Mouse (Mus musculus) bone marrow, adult 2 months (tissue): ENCODE data around the gene Vta1.
A peak's percentile ranks its signal among the peaks of the same experiment; 100 is the strongest.

ENCODE experiments used
- CTCF ChIP-seq: fragments of 200-500 bp; IDR thresholded peaks from 2 replicates; pipeline ENCODE4 v1.5.1; 2011; ENCODE audit warnings: low read length, control low read depth; ENCODE audit not compliant: control insufficient read depth, insufficient read depth
- POLR2A ChIP-seq: fragments of 200-500 bp; IDR thresholded peaks from 2 replicates; pipeline ENCODE4 v1.6.1; 2011; ENCODE audit warnings: low read depth, mild to moderate bottlenecking, control low read depth, low read length, borderline replicate concordance; ENCODE audit not compliant: control insufficient read depth

DNA sequence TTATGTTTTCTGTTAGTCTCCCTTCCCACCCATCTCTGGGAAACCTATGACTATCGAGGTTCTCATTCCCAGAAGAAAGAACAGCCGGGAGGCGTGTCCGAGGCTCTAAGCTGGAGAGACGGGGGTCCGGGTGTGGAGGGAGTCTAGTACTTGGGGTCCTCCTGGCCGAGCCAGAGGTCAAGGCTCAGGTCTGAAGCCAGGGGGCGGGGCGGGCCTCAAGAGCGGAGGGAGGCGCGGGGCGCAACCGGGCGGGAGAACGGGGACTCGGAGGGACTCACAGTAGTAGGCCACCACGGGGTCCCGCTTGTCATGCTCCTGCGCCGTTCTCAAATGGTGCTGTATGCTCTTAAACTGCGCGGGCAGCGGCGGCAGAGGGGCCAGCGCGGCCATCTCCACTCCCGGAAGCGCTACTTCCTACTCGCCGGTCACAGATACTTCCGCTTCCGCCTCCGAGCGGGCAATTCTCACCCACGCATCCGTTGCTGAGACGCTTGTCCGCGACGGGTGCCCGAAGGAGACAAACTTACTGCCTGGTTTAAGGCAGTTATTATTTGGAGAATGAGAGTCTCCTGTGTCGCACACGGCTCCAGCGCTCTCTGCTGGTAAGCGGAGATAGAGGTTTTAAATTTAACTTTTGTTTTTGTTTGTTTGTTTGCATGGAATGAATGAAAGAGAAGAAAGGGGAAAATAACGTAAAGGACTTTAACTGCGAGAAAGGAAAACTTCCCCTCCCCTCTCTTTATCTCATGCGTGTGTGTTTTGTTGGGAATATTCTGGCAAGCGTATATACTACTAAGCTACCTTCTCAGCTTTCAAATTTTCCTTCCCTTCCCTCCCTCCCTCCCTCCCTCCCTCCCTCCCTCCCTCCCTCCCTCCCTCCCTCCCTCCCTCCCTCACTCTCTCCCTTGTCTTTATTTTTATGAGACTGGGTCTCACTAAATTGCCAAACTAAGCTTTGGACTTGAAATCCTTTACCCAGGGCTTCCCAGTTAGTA is at the start of gene Vta1, which contains the start of gene Nmbr:
- peak; percentile 78 for TF ChIP-seq CTCF
- peak; percentile 60; the same call in 1 of the 2 replicates for TF ChIP-seq POLR2A
